Mouse (Mus musculus) c-Kit-negative CD71-positive TER-119-positive erythroid progenitor cells, embryonic 14.5 days (primary cell): ENCODE results near the gene Chmp4b.

ENCODE experiments used
- DNase-seq: peaks from one replicate; pipeline ENCODE4 v3.0.0-alpha.2; 2013; ENCODE audit warnings: low read depth, low spot score

Chmp4b gene

DNA sequence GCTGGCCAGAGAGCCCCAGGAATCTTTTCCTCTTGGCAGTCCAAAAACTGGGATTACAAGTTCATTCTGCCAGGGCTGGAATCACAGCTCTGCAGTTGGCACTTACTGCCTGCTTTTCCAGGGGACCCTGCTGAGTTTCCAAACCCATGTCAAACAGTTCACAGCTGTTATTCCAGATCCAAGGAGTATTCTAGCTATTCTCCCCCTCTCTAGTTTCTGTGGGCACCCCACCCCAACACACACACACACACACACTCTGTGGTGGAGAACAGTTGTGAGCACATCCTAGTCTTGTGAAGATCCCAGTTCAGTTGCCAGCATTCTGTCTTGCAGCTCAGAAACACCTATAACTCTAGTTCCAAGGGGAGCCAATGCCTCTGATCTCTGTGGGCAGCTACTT is 65.6 kb downstream of the Chmp4b start:
- DNase-seq, result no peak

DNA sequence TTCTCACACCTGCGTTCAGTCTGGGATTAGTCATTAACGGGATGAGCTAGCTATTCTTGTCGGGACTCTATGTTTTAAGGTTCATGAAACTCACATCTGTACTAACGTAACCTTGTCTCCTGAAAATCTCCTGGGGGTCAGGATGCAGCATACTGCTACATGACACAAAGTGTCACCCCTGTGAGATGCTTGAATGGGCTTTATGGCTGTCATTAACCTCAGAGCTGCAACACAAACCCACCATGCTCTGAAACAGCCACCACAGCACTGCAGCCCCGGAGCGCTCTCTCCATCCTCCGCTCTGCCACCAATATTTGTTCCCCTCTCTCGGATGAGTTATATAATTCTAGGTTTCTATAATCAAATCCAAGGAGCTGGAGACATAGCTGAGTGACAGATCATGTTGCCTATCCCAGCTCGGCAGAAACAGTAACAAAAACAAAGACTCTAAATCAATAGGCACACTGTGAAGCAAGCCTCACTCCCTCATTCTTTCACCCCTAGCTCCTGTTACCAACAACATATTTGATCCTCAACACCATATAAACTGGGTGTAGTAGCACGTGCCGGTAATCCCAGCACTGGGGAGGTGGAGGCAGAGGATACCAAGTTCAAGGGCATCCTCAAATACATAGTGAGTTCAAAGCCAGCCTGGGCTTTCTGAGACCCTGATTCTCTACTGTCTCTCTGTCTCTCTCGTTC is 67.5 kb downstream of the Chmp4b start:
- DNase-seq, result no peak

DNA sequence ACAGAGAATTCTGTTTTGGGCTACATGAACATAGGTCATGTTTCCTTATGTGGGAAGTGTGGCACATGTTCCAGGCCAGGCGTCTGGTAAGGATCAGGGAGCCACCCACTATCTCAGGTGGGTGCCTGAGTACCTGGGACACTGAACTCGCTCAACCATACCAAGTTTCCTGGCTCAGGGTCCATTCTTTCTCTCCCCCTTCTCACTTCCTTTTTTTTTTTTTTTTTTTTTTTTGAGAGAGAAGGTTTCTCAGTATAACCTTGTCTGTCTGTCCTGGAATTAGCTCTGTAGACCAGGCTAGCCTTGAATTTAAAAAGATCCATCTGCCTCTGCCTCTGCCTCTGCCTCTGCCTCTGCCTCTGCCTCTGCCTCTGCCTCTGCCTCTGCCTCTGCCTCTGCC is 68.8 kb downstream of the Chmp4b start:
- no peak for DNase-seq

DNA sequence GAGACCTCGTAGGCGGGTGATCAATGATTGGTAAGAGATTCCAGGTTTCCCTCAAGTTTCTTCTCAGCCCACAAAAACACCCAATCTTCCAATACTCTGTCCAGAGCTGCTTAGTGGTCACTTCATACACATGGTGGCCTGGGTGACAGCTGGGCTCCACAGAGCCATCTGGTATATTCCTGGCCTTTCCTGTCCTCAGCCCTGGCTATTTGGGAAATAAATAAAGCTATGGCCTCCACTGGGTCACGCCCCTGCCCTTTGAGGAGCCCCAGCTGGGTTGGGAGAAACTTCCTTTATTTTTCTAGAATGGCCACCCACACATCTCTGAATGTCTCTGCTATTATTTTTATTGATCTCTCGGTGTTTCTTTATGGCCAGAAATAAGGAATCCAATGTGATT is 72.0 kb downstream of the Chmp4b start:
- no peak for DNase-seq

GRCm38 (mm10) chr2:154729737-154730136 is 78.2 kb downstream of the Chmp4b start:
- no peak for DNase-seq

DNA sequence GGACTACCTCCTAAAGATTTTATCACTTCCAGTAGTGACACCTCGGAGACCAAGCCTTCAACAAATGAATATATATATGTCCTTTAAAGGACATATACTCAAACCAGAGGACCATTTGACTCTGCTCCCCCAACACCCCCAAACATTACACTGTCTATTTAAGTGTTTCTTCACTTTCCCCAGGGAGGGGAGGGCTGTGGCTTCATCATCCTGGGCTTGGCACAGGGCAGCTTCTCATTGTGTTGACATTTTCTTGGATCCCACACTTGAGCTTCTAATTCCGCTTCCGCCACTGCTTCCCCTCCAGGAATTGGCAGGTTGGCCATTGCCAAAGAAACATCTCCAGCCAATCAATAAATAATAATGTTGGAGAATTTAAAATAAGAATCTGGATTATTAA is 79.3 kb downstream of the Chmp4b start:
- no peak for DNase-seq

DNA sequence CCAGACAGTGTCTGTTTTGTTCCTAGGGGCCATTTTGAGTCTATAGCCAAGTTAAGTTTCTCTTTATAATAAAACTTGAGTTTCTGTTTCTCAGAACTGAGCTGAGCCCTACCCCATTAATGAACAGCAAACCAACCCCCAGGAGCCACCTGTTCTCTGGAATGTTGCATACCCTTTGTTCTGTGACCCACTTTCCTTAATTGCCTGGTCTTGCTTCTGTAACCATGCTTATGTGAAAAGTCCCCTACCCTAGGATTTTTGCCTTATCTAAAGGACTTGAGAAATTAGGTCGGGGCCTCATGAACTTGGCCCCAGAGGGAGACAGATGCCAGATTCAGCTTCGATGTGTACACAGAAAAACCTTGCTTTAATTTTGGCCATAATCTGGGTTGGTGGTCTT is 80.4 kb downstream of the Chmp4b start:
- no peak for DNase-seq

- no peak for DNase-seq
Observed at GRCm38 (mm10) chr2:154732503-154733141, 81.1 kb downstream of the Chmp4b start.

- DNase-seq, result no peak
Observed at GRCm38 (mm10) chr2:154734977-154735376, 83.5 kb downstream of the Chmp4b start.

- no peak for DNase-seq
Observed at GRCm38 (mm10) chr2:154735416-154735815, 83.9 kb downstream of the Chmp4b start.

DNA sequence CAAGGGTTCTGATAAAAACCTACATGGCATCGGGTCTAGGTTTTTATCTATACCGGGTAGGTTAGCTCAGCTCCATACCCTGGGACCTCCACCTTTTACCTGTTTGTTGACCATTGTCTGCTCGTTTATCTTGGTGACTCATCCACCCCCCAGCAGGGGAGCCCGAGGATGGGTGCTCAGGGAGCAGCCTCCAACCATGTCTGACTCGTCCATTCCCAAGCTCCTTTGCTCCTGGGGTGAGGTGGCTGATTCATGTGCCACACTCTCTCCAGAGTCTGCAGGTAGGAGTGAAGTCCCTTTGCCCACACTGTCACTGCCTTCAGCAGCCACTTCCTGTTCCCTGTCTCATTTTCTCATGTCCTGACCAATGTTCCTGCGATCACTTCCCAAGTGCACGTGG is 84.5 kb downstream of the Chmp4b start:
- no peak for DNase-seq

DNA sequence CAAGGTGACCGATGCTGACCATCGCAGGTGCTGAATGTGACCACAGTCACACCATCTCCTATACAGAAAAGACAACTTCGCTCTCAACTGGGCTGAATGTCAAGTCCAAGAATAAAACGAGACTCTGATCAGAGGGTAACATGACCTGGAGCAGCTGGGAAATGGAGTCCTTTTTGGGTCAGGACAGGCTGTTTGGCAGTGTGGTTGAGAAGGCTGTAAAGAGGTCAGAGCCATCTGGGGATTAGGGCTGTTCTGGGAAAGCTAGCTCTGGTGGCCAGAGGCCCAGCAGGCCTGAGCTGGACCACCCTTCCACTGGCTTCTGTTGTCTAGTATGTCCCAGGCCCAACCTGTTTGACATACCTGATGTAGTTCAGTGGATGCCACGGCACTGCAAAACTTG is 87.1 kb downstream of the Chmp4b start:
- DNase-seq, result no peak

DNA sequence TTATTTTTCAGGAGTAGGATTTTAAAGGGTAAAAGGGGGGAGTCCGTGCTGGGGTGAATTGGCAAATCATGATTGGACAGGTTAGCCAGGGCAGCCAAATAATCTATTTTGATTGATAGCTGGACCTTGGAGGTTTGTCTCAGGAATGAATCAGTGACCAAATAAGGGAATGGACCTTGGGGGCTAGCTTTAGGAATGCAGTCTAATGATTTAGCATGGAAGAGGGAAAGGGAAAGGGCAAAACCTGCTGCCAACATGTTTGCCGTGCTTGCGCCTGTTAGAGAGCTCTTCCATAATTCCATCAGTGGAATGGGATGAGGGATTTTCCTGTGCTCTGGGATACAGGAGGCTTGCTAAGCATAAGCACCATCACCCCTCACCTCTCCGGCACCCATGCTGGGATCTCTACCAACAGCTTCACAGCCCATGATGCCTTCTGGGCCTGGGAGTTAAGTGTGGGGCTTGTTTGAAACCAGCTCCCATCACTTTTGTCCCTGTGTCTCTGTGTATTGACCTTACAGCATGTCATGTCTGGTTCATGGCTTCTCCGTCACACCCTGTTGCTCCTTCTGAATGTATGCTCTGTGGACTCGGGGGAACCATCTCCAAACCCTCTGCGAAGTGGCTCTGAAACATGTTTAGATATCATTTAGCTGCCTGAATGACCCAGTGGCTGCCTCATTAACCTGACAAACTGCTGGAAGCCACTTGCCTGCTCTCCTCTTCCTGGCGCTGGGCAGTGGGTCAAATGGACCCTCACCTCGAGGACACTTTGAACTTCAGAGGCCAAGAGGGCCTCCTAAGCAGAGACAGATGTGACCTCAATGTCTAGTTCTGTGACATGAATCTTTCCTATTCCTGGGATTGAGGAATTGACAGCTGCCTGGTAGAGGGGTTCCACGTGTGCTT is 91.7 kb downstream of the Chmp4b start:
- no peak for DNase-seq

DNA sequence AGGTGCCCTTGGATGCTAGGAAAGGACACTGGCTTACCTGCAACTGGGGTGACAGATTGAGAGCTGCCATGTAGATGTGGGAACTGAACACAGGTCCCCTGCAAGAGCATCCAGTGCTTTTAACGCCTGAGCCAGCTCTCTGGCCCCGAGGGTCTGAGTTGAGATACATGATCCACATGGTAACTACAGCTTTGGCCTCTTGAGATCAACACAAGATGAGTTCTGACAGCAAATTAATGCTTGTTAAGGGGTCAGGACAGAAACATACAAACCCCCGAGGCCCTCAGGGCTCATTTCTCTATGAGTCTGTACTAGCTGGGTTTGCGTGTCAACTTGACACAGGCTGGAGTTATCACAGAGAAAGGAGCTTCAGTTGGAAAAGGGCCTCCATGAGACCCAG is 92.4 kb downstream of the Chmp4b start:
- no peak for DNase-seq
